Mouse (Mus musculus): Measurements from ENCODE around the gene Akap6. TPM values are rescaled to one million over a fixed set of nuclear protein-coding genes. Genes with fewer than 3 reads are reported as not detected.

Akap6 gene
- polyA plus RNA-seq, 1 experiment = 6.6 TPM

DNA sequence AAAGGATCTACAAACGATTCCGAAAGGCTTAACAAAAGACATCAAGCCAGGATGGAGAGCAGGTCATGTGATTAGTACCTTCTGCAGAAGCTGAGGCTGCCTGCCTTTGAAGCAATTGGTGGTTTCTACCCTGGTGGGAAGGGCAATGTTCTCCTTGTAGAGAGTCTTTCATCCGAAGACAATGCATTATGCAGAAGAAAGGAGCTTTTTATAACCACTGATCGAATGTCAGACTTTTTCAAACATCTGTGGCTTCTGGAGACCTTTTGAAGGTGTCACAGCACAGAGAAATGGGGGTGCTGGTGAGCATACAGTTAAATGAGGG, 97.2 kb downstream of the Akap6 start:
- Histone ChIP-seq H3K4me2 (ENCODE audit: low read depth) (no peak overlapping the region), H3K27me3 (ENCODE audit: control insufficient read depth, insufficient read depth, insufficient read length) (no peaks in the 10 kb centered on the region), H3K36me3 (ENCODE audit: control insufficient read depth, insufficient read depth) (no peaks in the 10 kb centered on the region), H3K79me2 (ENCODE audit: control insufficient read depth, insufficient read depth) (no peaks in the 10 kb centered on the region), H3ac (ENCODE audit: control insufficient read depth, insufficient read length) (no peak overlapping the region), H3K4me3 (no peak overlapping the region)
- TF ChIP-seq E2F4 (IDR thresholded peaks at IDR 0.05; ENCODE audit: insufficient read depth) (no peak), MYOD1 (IDR thresholded peaks at IDR 0.05; ENCODE audit: control insufficient read depth in 1 of 3, insufficient read length in 2 of 3, low read depth in 2 of 3) (no peak), TCF3 (IDR thresholded peaks at IDR 0.05; ENCODE audit: insufficient read length, low read depth) (no peak), USF1 (IDR thresholded peaks at IDR 0.05; ENCODE audit: low read depth) (no peak), MAX (IDR thresholded peaks at IDR 0.05; ENCODE audit: low read depth) (no peak), POLR2A (IDR thresholded peaks at IDR 0.05; ENCODE audit: insufficient read length, low read depth) (no peak), CEBPB (IDR thresholded peaks at IDR 0.05; ENCODE audit: insufficient read depth, poor library complexity, severe bottlenecking) (no peak), POLR2AphosphoS2 (IDR thresholded peaks at IDR 0.05; ENCODE audit: insufficient read length, low read depth) (no peak), REST (IDR thresholded peaks at IDR 0.05; ENCODE audit: insufficient read depth, insufficient read length) (no peak), SRF (IDR thresholded peaks at IDR 0.05; ENCODE audit: control insufficient read depth, insufficient read length, low read depth) (no peak)

DNA sequence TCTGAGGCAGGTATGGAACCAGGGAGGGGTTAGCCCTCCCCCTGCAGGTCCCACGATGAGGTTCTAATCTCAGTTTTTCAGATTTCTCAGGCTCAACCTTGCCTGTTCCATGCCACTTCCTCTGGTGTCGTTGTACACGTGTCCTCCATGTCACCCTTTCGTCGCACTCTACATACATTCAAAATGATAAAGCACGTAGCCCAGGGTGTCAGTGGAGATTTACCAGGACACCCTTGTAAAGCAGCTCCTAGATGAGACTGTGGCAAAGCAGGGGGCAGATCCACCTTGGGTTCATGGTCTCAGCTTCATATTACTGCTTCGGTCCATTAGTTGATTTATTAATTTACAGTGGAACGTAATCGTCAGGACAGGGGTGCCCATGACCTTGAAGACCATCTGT, 100.5 kb downstream of the Akap6 start:
- Histone ChIP-seq H3K36me3 (ENCODE audit: control insufficient read depth, insufficient read depth) (no peaks in the 10 kb centered on the region), H3ac (ENCODE audit: control insufficient read depth, insufficient read length) (no peak overlapping the region), H3K79me2 (ENCODE audit: control insufficient read depth, insufficient read depth) (no peaks in the 10 kb centered on the region), H3K4me2 (ENCODE audit: low read depth) (no peak overlapping the region), H3K4me3 (no peak overlapping the region), H3K27me3 (ENCODE audit: control insufficient read depth, insufficient read depth, insufficient read length) (no peaks in the 10 kb centered on the region)
- TF ChIP-seq USF1 (IDR thresholded peaks at IDR 0.05; ENCODE audit: low read depth) (no peak), TCF3 (IDR thresholded peaks at IDR 0.05; ENCODE audit: insufficient read length, low read depth) (no peak), REST (IDR thresholded peaks at IDR 0.05; ENCODE audit: insufficient read depth, insufficient read length) (no peak), MYOD1 (IDR thresholded peaks at IDR 0.05; ENCODE audit: control insufficient read depth in 1 of 3, insufficient read length in 2 of 3, low read depth in 2 of 3) (no peak)

DNA sequence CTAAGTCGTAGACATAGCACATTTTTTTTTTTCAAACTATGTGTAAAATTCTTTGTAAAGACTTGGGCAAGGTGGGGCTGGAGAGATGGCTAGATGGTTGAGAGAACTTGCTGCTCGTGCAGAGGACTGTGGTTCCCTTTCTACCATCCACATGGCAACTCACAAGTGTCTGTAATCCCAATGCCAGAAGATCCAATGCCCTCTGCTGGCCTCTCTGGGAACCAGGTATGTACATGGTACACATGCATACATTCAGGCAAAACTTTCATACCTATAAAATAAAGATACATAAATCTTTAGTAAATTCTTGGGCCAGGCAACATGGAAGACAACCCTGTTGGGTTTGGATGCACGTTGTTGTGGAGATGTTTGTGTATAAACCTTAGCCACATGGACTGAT, 107.1 kb downstream of the Akap6 start:
- no peaks in the 10 kb centered on the region for H3K27me3 ChIP-seq (ENCODE audit: control insufficient read depth, insufficient read depth, insufficient read length)

DNA sequence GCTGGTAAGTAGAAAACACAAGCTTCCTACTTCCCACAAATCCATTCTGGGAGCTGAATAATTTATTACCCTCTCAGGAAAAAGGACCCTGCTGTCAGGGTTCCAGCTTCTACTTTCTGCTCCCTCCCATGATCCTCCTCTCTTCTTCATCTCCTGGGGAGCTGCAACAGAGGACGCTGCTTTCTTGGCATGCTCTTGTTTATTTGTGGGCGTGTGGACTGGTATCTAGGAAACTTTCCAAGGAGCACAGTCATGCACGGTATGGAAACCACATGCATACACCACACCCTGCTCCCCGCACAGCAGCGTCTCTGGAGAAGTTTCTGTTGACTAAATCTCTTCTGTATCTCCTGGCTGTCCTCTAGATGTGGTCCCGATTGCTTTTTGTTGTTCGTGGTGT, 119.4 kb downstream of the Akap6 start:
- TF ChIP-seq MYOD1 (IDR thresholded peaks at IDR 0.05; ENCODE audit: control insufficient read depth in 1 of 3, insufficient read length in 2 of 3, low read depth in 2 of 3) (no peak), MYOG (IDR thresholded peaks at IDR 0.05; ENCODE audit: control insufficient read depth in 1 of 3, insufficient read depth in 1 of 3, insufficient read length in 2 of 3, low read depth in 2 of 3) (peak in 1 of 3 experiments; percentile 27), REST (IDR thresholded peaks at IDR 0.05; ENCODE audit: insufficient read depth, insufficient read length) (no peak), MAX (IDR thresholded peaks at IDR 0.05; ENCODE audit: low read depth) (peak; percentile 56), USF1 (IDR thresholded peaks at IDR 0.05; ENCODE audit: low read depth) (no peak)
- peak overlapping the region; percentile 80 for H3K4me2 ChIP-seq (ENCODE audit: low read depth)
- no peak overlapping the region for H3ac ChIP-seq (ENCODE audit: control insufficient read depth, insufficient read length)
- no peaks in the 10 kb centered on the region for H3K79me2 ChIP-seq (ENCODE audit: control insufficient read depth, insufficient read depth)
- H3K4me3 ChIP-seq = no peak overlapping the region
- H3K36me3 ChIP-seq (ENCODE audit: control insufficient read depth, insufficient read depth) = no peaks in the 10 kb centered on the region
- no peaks in the 10 kb centered on the region for H3K27me3 ChIP-seq (ENCODE audit: control insufficient read depth, insufficient read depth, insufficient read length)

More for the DNA sequence above, 107.1 kb downstream of the Akap6 start:
- no peak overlapping the region for H3K4me2 ChIP-seq (ENCODE audit: low read depth)
- no peak overlapping the region for H3K4me3 ChIP-seq
- no peaks in the 10 kb centered on the region for H3K79me2 ChIP-seq (ENCODE audit: control insufficient read depth, insufficient read depth)
- TF ChIP-seq POLR2AphosphoS2 (IDR thresholded peaks at IDR 0.05; ENCODE audit: insufficient read length, low read depth) = no peak
- H3K36me3 ChIP-seq (ENCODE audit: control insufficient read depth, insufficient read depth) = no peaks in the 10 kb centered on the region
- no peak overlapping the region for H3ac ChIP-seq (ENCODE audit: control insufficient read depth, insufficient read length)

DNA sequence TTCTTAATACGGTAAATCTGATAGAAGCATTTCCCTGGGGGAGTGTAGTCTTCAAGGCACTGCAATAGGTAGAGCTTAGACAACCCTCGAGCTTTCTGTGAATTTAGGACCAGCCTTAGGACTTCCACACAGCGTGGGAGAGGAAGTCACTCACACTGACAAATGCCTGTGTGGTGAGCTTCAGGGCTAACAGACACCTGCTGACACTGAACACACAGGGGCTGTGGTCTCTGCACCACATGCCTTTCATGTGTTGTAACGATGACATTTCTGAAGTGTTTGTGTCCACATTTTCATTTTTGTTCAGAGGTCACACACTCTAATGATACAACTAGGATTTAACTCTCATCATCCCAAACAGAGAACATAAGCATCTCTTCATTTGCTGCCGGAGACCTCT, 125.6 kb downstream of the Akap6 start:
- TF ChIP-seq MYOD1 (IDR thresholded peaks at IDR 0.05; ENCODE audit: control insufficient read depth in 1 of 3, insufficient read length in 2 of 3, low read depth in 2 of 3) = peak in 2 of 3 experiments; percentile 65 to 81
- TF ChIP-seq MYOG (IDR thresholded peaks at IDR 0.05; ENCODE audit: control insufficient read depth in 1 of 3, insufficient read depth in 1 of 3, insufficient read length in 2 of 3, low read depth in 2 of 3) = peak in 1 of 3 experiments; percentile 80
- TF ChIP-seq USF1 (IDR thresholded peaks at IDR 0.05; ENCODE audit: low read depth) = no peak
- no peak for TF ChIP-seq MAX (IDR thresholded peaks at IDR 0.05; ENCODE audit: low read depth)
- no peaks in the 10 kb centered on the region for H3K36me3 ChIP-seq (ENCODE audit: control insufficient read depth, insufficient read depth)
- H3K4me2 ChIP-seq (ENCODE audit: low read depth) = no peak overlapping the region
- no peak overlapping the region for H3K4me3 ChIP-seq
- no peaks in the 10 kb centered on the region for H3K27me3 ChIP-seq (ENCODE audit: control insufficient read depth, insufficient read depth, insufficient read length)
- H3ac ChIP-seq (ENCODE audit: control insufficient read depth, insufficient read length) = no peak overlapping the region
- no peaks in the 10 kb centered on the region for H3K79me2 ChIP-seq (ENCODE audit: control insufficient read depth, insufficient read depth)

DNA sequence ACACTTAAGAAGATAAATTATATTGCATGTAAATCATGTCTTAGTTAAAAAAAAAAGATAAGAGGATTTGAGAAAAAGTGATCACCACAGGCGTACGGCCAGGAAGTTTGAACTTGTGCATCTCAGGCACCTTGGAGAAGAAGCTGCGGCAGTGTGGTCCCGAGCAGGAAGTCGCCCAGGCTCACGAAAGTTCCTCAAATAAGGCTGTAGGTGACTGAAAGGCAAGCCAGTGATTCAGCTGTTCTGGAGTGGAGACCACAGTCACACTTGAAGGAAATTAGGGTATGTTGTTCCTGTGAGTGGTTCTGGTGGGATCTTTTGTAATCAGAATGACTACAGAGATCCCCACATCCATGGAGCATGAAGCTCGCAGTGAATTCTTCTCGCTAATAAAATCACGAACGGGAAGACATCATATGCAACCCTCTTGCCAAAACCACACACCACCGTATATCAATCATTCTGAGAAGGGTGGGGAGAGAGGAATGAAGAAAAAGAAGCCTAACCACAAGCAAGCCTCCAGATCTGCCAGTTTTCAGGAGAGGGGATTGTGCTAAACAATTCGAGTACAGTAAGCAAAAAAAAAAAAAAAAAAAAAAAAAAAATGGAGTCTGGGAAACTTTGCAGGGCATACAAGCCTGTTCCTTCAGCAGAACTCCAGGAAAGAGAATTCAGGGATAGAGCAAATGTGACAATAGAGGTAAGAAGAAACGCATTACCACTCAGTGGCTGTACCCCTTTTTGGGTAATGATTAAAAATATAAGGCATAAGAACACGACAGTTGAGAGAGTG, 130.0 kb downstream of the Akap6 start:
- peak overlapping the region; percentile 69 for H3K4me2 ChIP-seq (ENCODE audit: low read depth)
- TF ChIP-seq CEBPB (IDR thresholded peaks at IDR 0.05; ENCODE audit: insufficient read depth, poor library complexity, severe bottlenecking) (no peak), POLR2AphosphoS2 (IDR thresholded peaks at IDR 0.05; ENCODE audit: insufficient read length, low read depth) (no peak), MYOD1 (IDR thresholded peaks at IDR 0.05; ENCODE audit: control insufficient read depth in 1 of 3, insufficient read length in 2 of 3, low read depth in 2 of 3) (peak in 2 of 3 experiments; percentile 18 to 55), TCF3 (IDR thresholded peaks at IDR 0.05; ENCODE audit: insufficient read length, low read depth) (no peak), MAX (IDR thresholded peaks at IDR 0.05; ENCODE audit: low read depth) (no peak)
- H3K4me3 ChIP-seq = no peak overlapping the region
- no peak overlapping the region for H3ac ChIP-seq (ENCODE audit: control insufficient read depth, insufficient read length)
- H3K36me3 ChIP-seq (ENCODE audit: control insufficient read depth, insufficient read depth) = no peaks in the 10 kb centered on the region
- no peaks in the 10 kb centered on the region for H3K79me2 ChIP-seq (ENCODE audit: control insufficient read depth, insufficient read depth)
- H3K27me3 ChIP-seq (ENCODE audit: control insufficient read depth, insufficient read depth, insufficient read length) = no peaks in the 10 kb centered on the region

Data from myocyte (in vitro differentiated cells).